Mouse (Mus musculus): ENCODE results near the gene Rnf224. TPM values are rescaled to one million over a fixed set of nuclear protein-coding genes. Genes with fewer than 3 reads are reported as not detected.

Rnf224 gene
- not detected in 2 replicates for polyA plus RNA-seq (2015; fragmentation: Nextera tagmentation; extraction: Ambion mirVana)

- WGBS: 37% methylated on average over 8 of the region's 8 CpGs
- no peak within 1 kb of the TSS for H3K27ac ChIP-seq (replicated peaks)
- peaks cover 6% of the 10 kb centered on the region for H3K27me3 ChIP-seq
- no peak within 1 kb of the TSS for H3K9ac ChIP-seq
- no peak within 1 kb of the TSS for H3K4me3 ChIP-seq
- no peak for ATAC-seq (ENCODE audit: low read depth)
- H3K9me3 ChIP-seq: no peaks in the 10 kb centered on the region
- no peaks in the 10 kb centered on the region for H3K36me3 ChIP-seq
- H3K4me1 ChIP-seq (replicated peaks): peaks cover 13% of the 10 kb centered on the region
- H3K4me2 ChIP-seq: no peak within 1 kb of the TSS
Observed at GRCm38 (mm10) chr2:25236614-25237013, at the start of gene Rnf224. Gene Rnf224 (minus strand): TSS chr2:25236787.

GRCm38 (mm10) chr2:25286314-25286713, 49.7 kb upstream of the Rnf224 start:
- Histone ChIP-seq H3K27me3 (peaks cover 37% of the 10 kb centered on the region), H3K9ac (no peak overlapping the region), H3K27ac (replicated peaks) (no peak overlapping the region), H3K9me3 (no peaks in the 10 kb centered on the region), H3K4me3 (no peak overlapping the region), H3K4me2 (no peak overlapping the region), H3K4me1 (replicated peaks) (peaks cover 27% of the 10 kb centered on the region), H3K36me3 (peaks cover 48% of the 10 kb centered on the region)
- ATAC-seq (ENCODE audit: low read depth): no peak
- 81% methylated on average over 1 of the region's 1 CpGs for WGBS

- 90% methylated on average over 2 of the region's 2 CpGs for WGBS
- Histone ChIP-seq H3K4me2 (no peak overlapping the region), H3K4me3 (no peak overlapping the region), H3K36me3 (peaks cover 55% of the 10 kb centered on the region), H3K27ac (replicated peaks) (no peak overlapping the region), H3K9me3 (no peaks in the 10 kb centered on the region), H3K27me3 (peaks cover 30% of the 10 kb centered on the region), H3K4me1 (replicated peaks) (peaks cover 19% of the 10 kb centered on the region), H3K9ac (no peak overlapping the region)
- ATAC-seq (ENCODE audit: low read depth): no peak
Observed at GRCm38 (mm10) chr2:25285551-25285950, 49.0 kb upstream of the Rnf224 start.

- Histone ChIP-seq H3K4me2 (no peak overlapping the region), H3K27ac (replicated peaks) (no peak overlapping the region), H3K9ac (no peak overlapping the region), H3K27me3 (no peaks in the 10 kb centered on the region), H3K4me3 (no peak overlapping the region), H3K36me3 (peaks cover 97% of the 10 kb centered on the region), H3K4me1 (replicated peaks) (peaks cover 9% of the 10 kb centered on the region), H3K9me3 (no peaks in the 10 kb centered on the region)
- WGBS: 63% methylated on average over 13 of the region's 13 CpGs
- 0 out of 2 replicates have a peak, but pooled peaks have one; percentile 34 for ATAC-seq (ENCODE audit: low read depth)
Observed at GRCm38 (mm10) chr2:25278928-25279882, 42.6 kb upstream of the Rnf224 start.

GRCm38 (mm10) chr2:25273010-25273409, 36.4 kb upstream of the Rnf224 start:
- Histone ChIP-seq H3K36me3 (peaks cover 82% of the 10 kb centered on the region), H3K4me2 (peak overlapping the region; percentile 94)
- no peak for ATAC-seq (ENCODE audit: low read depth)

GRCm38 (mm10) chr2:25272515-25272914, 35.9 kb upstream of the Rnf224 start:
- H3K9ac ChIP-seq: peak overlapping the region; percentile 94
- no peaks in the 10 kb centered on the region for H3K27me3 ChIP-seq
- H3K36me3 ChIP-seq: peaks cover 77% of the 10 kb centered on the region
- H3K4me3 ChIP-seq: peak overlapping the region; percentile 94
- peak overlapping the region; percentile 94 for H3K4me2 ChIP-seq
- peak; percentile 77 for ATAC-seq (ENCODE audit: low read depth)
- no peaks in the 10 kb centered on the region for H3K9me3 ChIP-seq
- WGBS: 2% methylated on average over 24 of the region's 29 CpGs
- peak overlapping the region; percentile 84 for H3K27ac ChIP-seq (replicated peaks)
- H3K4me1 ChIP-seq (replicated peaks): peaks cover 51% of the 10 kb centered on the region

More at GRCm38 (mm10) chr2:25273010-25273409, 36.4 kb upstream of the Rnf224 start:
- Histone ChIP-seq H3K27me3 (no peaks in the 10 kb centered on the region), H3K4me1 (replicated peaks) (peaks cover 46% of the 10 kb centered on the region), H3K27ac (replicated peaks) (peak overlapping the region; percentile 84; the same call in 1 of the 2 replicates), H3K9me3 (no peaks in the 10 kb centered on the region), H3K4me3 (peak overlapping the region; percentile 94), H3K9ac (peak overlapping the region; percentile 94)
- 37% methylated on average over 16 of the region's 16 CpGs for WGBS

- Histone ChIP-seq H3K27me3 (no peaks in the 10 kb centered on the region), H3K4me1 (replicated peaks) (peaks cover 56% of the 10 kb centered on the region), H3K27ac (replicated peaks) (peak within 1 kb of the TSS; percentile 84), H3K4me3 (peak within 1 kb of the TSS; percentile 94), H3K36me3 (peaks cover 71% of the 10 kb centered on the region), H3K9me3 (no peaks in the 10 kb centered on the region), H3K9ac (peak within 1 kb of the TSS; percentile 94), H3K4me2 (peak within 1 kb of the TSS; percentile 94)
- WGBS: under 1% methylated on average over 55 of the region's 55 CpGs
- ATAC-seq (ENCODE audit: low read depth): peak; percentile 94
Observed at GRCm38 (mm10) chr2:25271827-25272511, 35.4 kb upstream of the Rnf224 start, which contains the start of the genes Ssna1 and Anapc2. Gene Ssna1 (minus strand): TSS chr2:25272438. Gene Anapc2 (plus strand): TSS chr2:25272478.

GRCm38 (mm10) chr2:25267746-25268309, 31.2 kb upstream of the Rnf224 start:
- Histone ChIP-seq H3K27ac (replicated peaks) (peak overlapping the region; percentile 83), H3K9me3 (no peaks in the 10 kb centered on the region), H3K36me3 (peaks cover 34% of the 10 kb centered on the region), H3K4me2 (peak overlapping the region; percentile 94), H3K4me3 (no peak overlapping the region), H3K27me3 (peaks cover 13% of the 10 kb centered on the region), H3K9ac (0 out of 2 replicates have a peak overlapping the region, but pooled peaks have one; percentile 69), H3K4me1 (replicated peaks) (peaks cover 73% of the 10 kb centered on the region)
- no peak for ATAC-seq (ENCODE audit: low read depth)
- 79% methylated on average over 4 of the region's 4 CpGs for WGBS

- no peaks in the 10 kb centered on the region for H3K9me3 ChIP-seq
- H3K4me1 ChIP-seq (replicated peaks): peaks cover 72% of the 10 kb centered on the region
- H3K27me3 ChIP-seq: peaks cover 13% of the 10 kb centered on the region
- H3K4me3 ChIP-seq: peak overlapping the region; percentile 4; the same call in 1 of the 2 replicates
- no peak for ATAC-seq (ENCODE audit: low read depth)
- peaks cover 34% of the 10 kb centered on the region for H3K36me3 ChIP-seq
- H3K4me2 ChIP-seq: peak overlapping the region; percentile 94
- peak overlapping the region; percentile 69 for H3K9ac ChIP-seq
- H3K27ac ChIP-seq (replicated peaks): peak overlapping the region; percentile 83
Observed at GRCm38 (mm10) chr2:25267241-25267640, 30.7 kb upstream of the Rnf224 start.

GRCm38 (mm10) chr2:25266720-25267119, 30.1 kb upstream of the Rnf224 start:
- peaks cover 75% of the 10 kb centered on the region for H3K4me1 ChIP-seq (replicated peaks)
- peak overlapping the region; percentile 69 for H3K9ac ChIP-seq
- ATAC-seq (ENCODE audit: low read depth): no peak
- H3K36me3 ChIP-seq: peaks cover 34% of the 10 kb centered on the region
- H3K27ac ChIP-seq (replicated peaks): peak overlapping the region; percentile 83
- no peaks in the 10 kb centered on the region for H3K9me3 ChIP-seq
- peak overlapping the region; percentile 81 for H3K4me3 ChIP-seq
- WGBS: 26% methylated on average over 2 of the region's 2 CpGs
- peak overlapping the region; percentile 94 for H3K4me2 ChIP-seq
- peaks cover 13% of the 10 kb centered on the region for H3K27me3 ChIP-seq

- Histone ChIP-seq H3K9ac (peak overlapping the region; percentile 69), H3K4me3 (peak overlapping the region; percentile 81), H3K27ac (replicated peaks) (peak overlapping the region; percentile 83), H3K9me3 (no peaks in the 10 kb centered on the region), H3K4me2 (peak overlapping the region; percentile 94), H3K36me3 (peaks cover 31% of the 10 kb centered on the region), H3K4me1 (replicated peaks) (peaks cover 69% of the 10 kb centered on the region), H3K27me3 (peaks cover 13% of the 10 kb centered on the region)
- 58% methylated on average over 6 of the region's 6 CpGs for WGBS
- no peak for ATAC-seq (ENCODE audit: low read depth)
Observed at GRCm38 (mm10) chr2:25265897-25266656, 29.5 kb upstream of the Rnf224 start.

Data from neural tube, embryonic 13.5 days (tissue).